Mouse (Mus musculus) MEL (cell line): ENCODE measurements around the gene Ell. TPM values are rescaled to one million over a fixed set of nuclear protein-coding genes. Genes with fewer than 3 reads are reported as not detected.

Experiments
- DNase-seq: peaks from one replicate; pipeline ENCODE4 v3.0.0; 2011; ENCODE audit warnings: low read depth, low spot score
- H3K27ac ChIP-seq: 2 replicates; pipeline ENCODE4 v1.5.1; 2012; ENCODE audit warnings: low read depth, mild to moderate bottlenecking, control low read depth, low read length, moderate library complexity; ENCODE audit not compliant: control insufficient read depth
- H3K27me3 ChIP-seq, 2 experiments: fragments of 150-350 bp in 1 of 2; sonication (generic) in 1 of 2; 2 replicates each; pipeline ENCODE4 v1.6.1; 2012; ENCODE audit warnings: low read length in 2 of 2, mild to moderate bottlenecking in 2 of 2, improper control_type of control experiment in 1 of 2, moderate library complexity in 1 of 2; ENCODE audit not compliant: insufficient read depth in 2 of 2, control insufficient read depth in 1 of 2
- H3K36me3 ChIP-seq, 2 experiments: 2 replicates each; pipeline ENCODE4 v1.6.1; 2012 to 2014; ENCODE audit warnings: low read length in 2 of 2, improper control_type of control experiment in 1 of 2, inconsistent platforms in 1 of 2, mild to moderate bottlenecking in 1 of 2; ENCODE audit not compliant: insufficient read depth in 2 of 2, control insufficient read depth in 1 of 2
- H3K4me1 ChIP-seq, 2 experiments: fragments of 150-350 bp in 1 of 2; sonication (generic) in 1 of 2; 2 replicates each; pipeline ENCODE4 v1.6.1; 2012; ENCODE audit warnings: low read length in 2 of 2, improper control_type of control experiment in 1 of 2, mild to moderate bottlenecking in 1 of 2; ENCODE audit not compliant: insufficient read depth in 2 of 2, control insufficient read depth in 1 of 2
- H3K4me3 ChIP-seq, 2 experiments: fragments of 150-350 bp in 1 of 2; sonication (generic) in 1 of 2; 2 replicates each; pipeline ENCODE4 v1.5.1; 2012; ENCODE audit warnings: low read depth in 2 of 2, low read length in 2 of 2, mild to moderate bottlenecking in 2 of 2, moderate library complexity in 2 of 2, control low read depth in 1 of 2, improper control_type of control experiment in 1 of 2; ENCODE audit not compliant: control insufficient read depth in 1 of 2, insufficient read depth in 1 of 2
- H3K79me2 ChIP-seq: 2 replicates; pipeline ENCODE4 v1.6.1; 2012; ENCODE audit warnings: mild to moderate bottlenecking, low read length, moderate library complexity; ENCODE audit not compliant: control insufficient read depth, poor library complexity, insufficient read depth
- H3K9ac ChIP-seq: 2 replicates; pipeline ENCODE4 v1.6.1; 2012; ENCODE audit warnings: low read depth, mild to moderate bottlenecking, control low read depth, low read length, moderate library complexity; ENCODE audit not compliant: control insufficient read depth, poor library complexity, severe bottlenecking
- H3K9me3 ChIP-seq: fragments of 150-350 bp; sonication (generic); replicated peaks from 2 replicates; pipeline ENCODE4 v1.6.1; 2012; ENCODE audit warnings: mild to moderate bottlenecking, low read length, improper control_type of control experiment, moderate library complexity; ENCODE audit not compliant: insufficient read depth
- CHD1 ChIP-seq: IDR thresholded peaks from 2 replicates; pipeline ENCODE4 v1.6.1; 2012; ENCODE audit warnings: low read depth, mild to moderate bottlenecking, inconsistent platforms, low read length, improper control_type of control experiment
- CHD2 ChIP-seq: IDR thresholded peaks from 2 replicates; pipeline ENCODE4 v1.6.1; 2011; ENCODE audit warnings: low read length, improper control_type of control experiment
- E2F4 ChIP-seq: IDR thresholded peaks from 2 replicates; pipeline ENCODE4 v1.6.1; 2011; ENCODE audit warnings: low read depth, low read length, improper control_type of control experiment, borderline replicate concordance
- EP300 ChIP-seq, 2 experiments: IDR thresholded peaks; 2 replicates each; pipeline ENCODE4 v1.6.1; 2011; ENCODE audit warnings: improper control_type of control experiment in 2 of 2, low read length in 2 of 2, low read depth in 1 of 2, mild to moderate bottlenecking in 1 of 2
- HCFC1 ChIP-seq: IDR thresholded peaks from 2 replicates; pipeline ENCODE4 v1.6.1; 2012; ENCODE audit warnings: low read depth, mild to moderate bottlenecking, inconsistent platforms, low read length, improper control_type of control experiment, moderate library complexity
- MAX ChIP-seq: IDR thresholded peaks from 2 replicates; pipeline ENCODE4 v1.6.1; 2011; ENCODE audit warnings: low read length, improper control_type of control experiment
- MAZ ChIP-seq: IDR thresholded peaks from 2 replicates; pipeline ENCODE4 v1.6.1; 2012; ENCODE audit warnings: low read depth, mild to moderate bottlenecking, inconsistent platforms, low read length, improper control_type of control experiment
- MXI1 ChIP-seq: IDR thresholded peaks from 2 replicates; pipeline ENCODE4 v1.6.1; 2011; ENCODE audit warnings: mild to moderate bottlenecking, low read depth, low read length, improper control_type of control experiment
- NELFE ChIP-seq: IDR thresholded peaks from 2 replicates; pipeline ENCODE4 v1.6.1; 2011; ENCODE audit warnings: low read depth, low read length, improper control_type of control experiment
- POLR2A ChIP-seq, 2 experiments: IDR thresholded peaks; 2 replicates each; pipeline ENCODE4 v1.6.1; 2011 to 2012; ENCODE audit warnings: low read length in 2 of 2, mild to moderate bottlenecking in 2 of 2, control low read depth in 1 of 2, improper control_type of control experiment in 1 of 2, low read depth in 1 of 2, moderate library complexity in 1 of 2; ENCODE audit not compliant: control insufficient read depth in 1 of 2, insufficient read depth in 1 of 2, poor library complexity in 1 of 2
- POLR2AphosphoS5 ChIP-seq: IDR thresholded peaks from 2 replicates; pipeline ENCODE4 v1.6.1; 2012; ENCODE audit warnings: low read depth, borderline replicate concordance, mild to moderate bottlenecking, inconsistent platforms, low read length, moderate library complexity, mixed read lengths
- RCOR1 ChIP-seq: IDR thresholded peaks from 2 replicates; pipeline ENCODE4 v1.6.1; 2012; ENCODE audit warnings: low read depth, mild to moderate bottlenecking, inconsistent platforms, low read length, improper control_type of control experiment
- TCF12 ChIP-seq: IDR thresholded peaks from 2 replicates; pipeline ENCODE4 v1.6.1; 2014; ENCODE audit warnings: low read depth, mild to moderate bottlenecking, inconsistent platforms, low read length, improper control_type of control experiment, moderate library complexity
- UBTF ChIP-seq: IDR thresholded peaks from 2 replicates; pipeline ENCODE4 v1.6.1; 2012; ENCODE audit warnings: low read depth, mild to moderate bottlenecking, inconsistent platforms, low read length, improper control_type of control experiment, moderate library complexity, borderline replicate concordance; ENCODE audit not compliant: insufficient read depth
- ZKSCAN1 ChIP-seq: IDR thresholded peaks from 2 replicates; pipeline ENCODE4 v1.6.1; 2012; ENCODE audit warnings: low read depth, mild to moderate bottlenecking, inconsistent platforms, low read length, improper control_type of control experiment, moderate library complexity
- ZNF384 ChIP-seq: IDR thresholded peaks from 2 replicates; pipeline ENCODE4 v1.6.1; 2012; ENCODE audit warnings: low read depth, mild to moderate bottlenecking, inconsistent platforms, low read length, improper control_type of control experiment
- polyA plus RNA-seq, 2 experiments: library from polyadenylated mRNA; stranded (reverse) in 1 of 2; unstranded in 1 of 2; fragments of >175 nt in 1 of 2; fragments of >200 nt in 1 of 2; gene quantifications; 2 replicates each; pipeline versions ENCODE4 v1.2.1 to v1.2.4; 2012; ENCODE audit warnings: low replicate concordance in 2 of 2, low read depth in 1 of 2; ENCODE audit not compliant: insufficient read length in 2 of 2, insufficient read depth in 1 of 2, missing spikeins in 1 of 2
- total RNA-seq: library from RNA; depleted of rRNA; stranded (reverse); fragments of 300-350 nt; gene quantifications from 2 replicates; pipeline ENCODE4 v1.2.3, GENCODE M21; 2012

Gene Ell
- total and polyA plus RNA-seq, 3 experiments: 12.4 to 25.9 TPM; not detected in 1

DNA sequence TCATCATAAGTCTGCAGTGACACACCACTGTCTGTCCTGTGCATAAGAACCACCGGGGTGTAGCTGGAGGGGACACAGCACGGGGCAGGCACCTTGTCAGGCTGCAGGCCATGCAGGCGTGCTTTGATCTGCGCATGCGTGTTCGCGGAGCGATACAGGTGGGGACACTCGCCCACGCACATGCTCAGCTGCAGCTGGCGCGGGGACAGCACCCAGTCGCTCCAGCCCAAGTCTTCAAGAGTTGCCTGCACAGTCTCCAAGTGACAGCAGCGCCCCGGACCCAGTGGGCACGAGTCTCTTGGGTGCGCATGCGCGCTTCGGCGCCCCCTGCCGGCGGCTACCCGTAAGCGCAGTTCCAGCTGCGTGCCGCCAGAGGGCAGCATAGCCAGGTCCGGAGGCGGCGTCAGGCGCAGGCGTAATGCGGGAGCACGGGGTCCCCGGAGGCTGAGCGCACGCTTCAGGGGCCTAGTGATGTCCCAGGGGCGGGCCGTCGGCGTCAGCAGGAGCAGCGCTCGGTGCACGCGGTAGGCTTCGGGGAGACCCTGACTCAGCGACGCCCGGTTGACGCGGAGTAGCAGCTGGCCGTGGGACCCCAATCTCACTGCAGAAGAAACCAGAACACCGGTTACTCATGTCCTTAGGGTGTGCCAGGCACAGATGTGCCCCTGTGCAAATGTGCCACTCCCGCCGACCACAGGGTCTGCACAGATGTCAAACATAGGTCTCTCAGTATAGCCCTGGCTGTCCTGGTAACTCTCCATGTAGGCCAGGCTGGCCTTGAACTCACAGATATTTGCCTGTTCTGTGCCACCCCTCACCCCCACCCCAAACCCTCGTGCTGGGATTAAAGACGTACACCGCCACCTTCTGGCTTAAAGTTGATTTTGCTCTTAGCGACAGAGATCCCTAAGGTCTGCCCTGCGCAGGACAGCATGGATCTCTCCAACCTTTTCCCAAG is 90.6 kb downstream of the Ell start (continued):
- peak; percentile 89 for TF ChIP-seq MAX
- peak; percentile 76 for TF ChIP-seq HCFC1
- no peak for TF ChIP-seq E2F4
- TF ChIP-seq NELFE: peak; percentile 76
- TF ChIP-seq TCF12: peak; percentile 58

DNA sequence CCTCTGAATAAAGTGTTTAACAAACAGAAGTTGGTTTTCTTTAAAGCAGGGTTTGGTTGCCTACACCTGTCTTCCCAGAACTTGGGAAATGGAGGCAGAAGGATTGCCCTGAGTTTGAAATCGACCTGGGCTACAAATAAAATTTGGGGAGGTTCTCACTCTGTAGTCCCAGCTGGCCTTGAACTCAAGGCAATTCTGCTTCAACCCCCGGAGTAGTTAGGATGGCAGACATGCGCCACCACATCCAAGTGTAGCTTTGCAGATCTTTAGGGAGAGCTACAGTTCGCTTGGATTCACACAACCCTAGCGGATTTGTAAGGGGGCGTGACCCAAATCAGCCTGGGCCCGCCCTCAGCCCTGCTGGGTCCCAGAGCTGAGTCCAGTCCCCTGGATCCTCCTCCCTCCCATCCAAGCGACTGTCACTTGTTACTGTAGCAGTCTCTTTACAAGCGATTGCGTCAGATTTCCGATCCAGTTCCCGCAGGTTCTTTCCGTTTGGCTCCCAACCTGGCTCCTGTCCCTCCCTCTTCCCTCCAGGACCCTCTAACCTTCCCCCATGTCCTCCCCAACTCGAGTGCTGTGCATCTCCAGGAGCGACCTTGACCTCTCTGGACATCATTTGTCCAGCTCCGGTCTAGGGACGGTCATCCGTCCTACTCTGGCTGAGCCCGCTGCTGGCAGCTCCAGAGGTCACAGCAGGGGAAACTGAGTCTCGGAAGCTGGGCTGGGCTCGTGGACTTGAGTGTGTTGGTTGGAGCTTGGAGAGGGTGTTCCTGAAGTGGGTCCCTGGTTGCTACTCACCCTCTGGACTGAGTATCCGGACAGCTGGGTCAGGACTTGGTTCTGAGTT is 91.5 kb downstream of the Ell start:
- Histone ChIP-seq H3K27ac (peak overlapping the region; percentile 83), H3K27me3 (no peaks in the 10 kb centered on the region), H3K9ac (peak overlapping the region; percentile 80), H3K4me1 (peaks cover 6 to 23% of the 10 kb centered on the region in 2 experiments), H3K9me3 (no peaks in the 10 kb centered on the region), H3K79me2 (no peaks in the 10 kb centered on the region; the same call in 1 of the 2 replicates), H3K4me3 (peak overlapping the region; percentile 53 to 63), H3K36me3 (0 out of 4 replicates have a peak, but pooled peaks cover 0 to 8% of the 10 kb centered on the region in 2 experiments)
- no peak for TF ChIP-seq CHD1
- TF ChIP-seq UBTF: no peak
- 0 out of 4 replicates have a peak, but pooled peaks of 1 of the 2 experiments have one; percentile 7 for TF ChIP-seq POLR2A (IDR thresholded peaks at IDR 0.05; ENCODE audit: control insufficient read depth in 1 of 2, insufficient read depth in 1 of 2, low read depth in 1 of 2, low read length in 2 of 2, poor library complexity in 1 of 2)
- peak; percentile 91 for DNase-seq

DNA sequence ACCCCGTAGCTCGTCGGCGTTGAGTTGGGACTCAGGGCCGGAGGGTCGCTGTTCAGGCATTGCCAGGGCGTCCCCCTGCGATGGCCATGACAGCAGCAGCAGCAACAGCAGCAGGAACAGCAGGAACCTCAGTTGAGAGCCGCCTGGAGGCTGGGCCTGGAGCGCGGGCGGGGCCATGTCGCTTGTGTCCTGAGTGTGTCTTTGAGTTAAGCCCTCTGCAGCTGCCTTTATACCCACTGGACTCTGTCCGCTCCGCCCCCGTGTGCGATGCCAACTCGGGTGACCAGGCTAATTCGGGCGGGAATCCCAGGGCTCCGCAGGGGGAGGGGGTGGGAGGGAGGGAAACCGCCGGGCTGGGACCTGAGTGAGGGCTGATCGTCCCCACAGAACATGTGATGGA is 92.2 kb downstream of the Ell start:
- Histone ChIP-seq H3K9ac (peak overlapping the region; percentile 80), H3K27me3 (no peaks in the 10 kb centered on the region), H3K9me3 (no peaks in the 10 kb centered on the region), H3K27ac (peak overlapping the region; percentile 83), H3K79me2 (no peaks in the 10 kb centered on the region; the same call in 1 of the 2 replicates), H3K36me3 (0 out of 4 replicates have a peak, but pooled peaks cover 0 to 6% of the 10 kb centered on the region in 2 experiments), H3K4me1 (peaks cover 6 to 21% of the 10 kb centered on the region in 2 experiments), H3K4me3 (peak overlapping the region; percentile 53 to 63)
- TF ChIP-seq TCF12 (0 out of 2 replicates have a peak, but pooled peaks have one; percentile 6), MAZ (0 out of 2 replicates have a peak, but pooled peaks have one; percentile 63), RCOR1 (no peak), ZNF384 (no peak), ZKSCAN1 (0 out of 2 replicates have a peak, but pooled peaks have one; percentile 43), CHD2 (no peak), POLR2A (IDR thresholded peaks at IDR 0.05; ENCODE audit: control insufficient read depth in 1 of 2, insufficient read depth in 1 of 2, low read depth in 1 of 2, low read length in 2 of 2, poor library complexity in 1 of 2) (0 out of 4 replicates have a peak, but pooled peaks of 1 of the 2 experiments have one; percentile 20), POLR2AphosphoS5 (no peak), EP300 (IDR thresholded peaks at IDR 0.05; ENCODE audit: low read depth in 1 of 2, low read length in 2 of 2) (no peak), E2F4 (no peak), MXI1 (peak; percentile 28; the same call in 1 of the 2 replicates)
- peak; percentile 58 for DNase-seq
